Mouse (Mus musculus) hindlimb bud, embryonic 11.5 days (tissue): ENCODE measurements around the gene Gm28102.
"Not testable (repeated sequence)": the region's sequence is repeated elsewhere in the genome, so short reads cannot be mapped to it uniquely, and the experiment has no call there.

Experiments used
- DNase-seq: peaks from one replicate; pipeline ENCODE4 v3.0.0-alpha.2; 2012; ENCODE audit warnings: low read depth, low spot score; ENCODE audit errors: extremely low spot score

The Gm28102 gene

GRCm38 (mm10) chrY:88053015-88053414 lies at the start of gene Gm28102:
Gene Gm28102 (plus strand): TSS chrY:88053315.
- DNase-seq = not testable (repeated sequence)
